Mouse (Mus musculus) neural tube, embryonic 13.5 days (tissue): ENCODE data around the gene Plcxd2. TPM values are rescaled to one million over a fixed set of nuclear protein-coding genes. Genes with fewer than 3 reads are reported as not detected.

Experiments used
- ATAC-seq: fragments of 200-750 bp; cut with Nextera tagmentation; 2 replicates; pipeline ENCODE4 v1.8.0; 2017; ENCODE audit warnings: low read depth, mild to moderate bottlenecking, moderate TSS enrichment, moderate library complexity
- H3K27ac ChIP-seq: fragments of 300-500 bp; sonication (generic); replicated peaks from 2 replicates; pipeline ENCODE4 v1.5.1; 2015; ENCODE audit warnings: moderate library complexity, mild to moderate bottlenecking, inconsistent platforms
- H3K27me3 ChIP-seq: fragments of 300-500 bp; sonication (generic); 2 replicates; pipeline ENCODE4 v1.6.1; 2015; ENCODE audit warnings: mild to moderate bottlenecking, inconsistent platforms
- H3K36me3 ChIP-seq: fragments of 300-500 bp; sonication (generic); 2 replicates; pipeline ENCODE4 v1.6.1; 2015; ENCODE audit warnings: mild to moderate bottlenecking, inconsistent platforms
- H3K4me1 ChIP-seq: fragments of 300-500 bp; sonication (generic); replicated peaks from 2 replicates; pipeline ENCODE4 v1.6.1; 2015; ENCODE audit warnings: inconsistent platforms
- H3K4me2 ChIP-seq: fragments of 300-500 bp; sonication (generic); 2 replicates; pipeline ENCODE4 v1.6.1; 2015; ENCODE audit warnings: inconsistent platforms, mild to moderate bottlenecking, moderate library complexity
- H3K4me3 ChIP-seq: fragments of 300-500 bp; sonication (generic); 2 replicates; pipeline ENCODE4 v1.5.1; 2015; ENCODE audit warnings: mild to moderate bottlenecking, inconsistent platforms
- H3K9ac ChIP-seq: fragments of 300-500 bp; sonication (generic); 2 replicates; pipeline ENCODE4 v1.6.1; 2015; ENCODE audit warnings: moderate library complexity, mild to moderate bottlenecking, inconsistent platforms
- H3K9me3 ChIP-seq: fragments of 300-500 bp; sonication (generic); 2 replicates; pipeline ENCODE4 v1.6.1; 2016; ENCODE audit warnings: inconsistent platforms
- WGBS: fragments of 180-500 bp; shearing (Covaris S2); methylation state at CpG from one replicate; pipeline ENCODE4 v1.1.7; 2015; 5-methylcytosine and 5-hydroxymethylcytosine counted together
- polyA plus RNA-seq: library from polyadenylated mRNA; unstranded; fragments of >200 nt; fragmentation: Nextera tagmentation; extraction: Ambion mirVana; gene quantifications from 2 replicates; pipeline ENCODE4 v1.2.1, GENCODE M21; 2015

Plcxd2 gene
- polyA plus RNA-seq, 1 experiment from 2014 or later = 9.4 TPM

- 44% methylated on average over 2 of the region's 2 CpGs for WGBS
- Histone ChIP-seq H3K9me3 (no peaks in the 10 kb centered on the region), H3K4me1 (peaks cover 21% of the 10 kb centered on the region), H3K27ac (no peak overlapping the region; the same call in 1 of the 2 replicates), H3K4me3 (no peak overlapping the region), H3K4me2 (no peak overlapping the region), H3K27me3 (no peaks in the 10 kb centered on the region), H3K9ac (no peak overlapping the region), H3K36me3 (no peaks in the 10 kb centered on the region)
- no peak for ATAC-seq
Observed at GRCm38 (mm10) chr16:45934721-45935407, 75.2 kb downstream of the Plcxd2 start.

GRCm38 (mm10) chr16:45930308-45930707 lies 79.7 kb downstream of the Plcxd2 start:
- Histone ChIP-seq H3K9me3 (no peaks in the 10 kb centered on the region), H3K27me3 (no peaks in the 10 kb centered on the region)
- ATAC-seq = no peak

GRCm38 (mm10) chr16:45928090-45928489 lies 81.9 kb downstream of the Plcxd2 start:
- Histone ChIP-seq H3K9ac (no peak overlapping the region), H3K4me2 (no peak overlapping the region), H3K27me3 (no peaks in the 10 kb centered on the region), H3K27ac (no peak overlapping the region), H3K4me1 (peaks cover 10% of the 10 kb centered on the region), H3K36me3 (no peaks in the 10 kb centered on the region), H3K4me3 (no peak overlapping the region), H3K9me3 (no peaks in the 10 kb centered on the region)
- no peak for ATAC-seq
- WGBS = 85% methylated on average over 4 of the region's 4 CpGs

More at GRCm38 (mm10) chr16:45930308-45930707, 79.7 kb downstream of the Plcxd2 start:
- WGBS = 89% methylated on average over 3 of the region's 3 CpGs
- Histone ChIP-seq H3K9ac (no peak overlapping the region), H3K4me1 (peaks cover 7% of the 10 kb centered on the region), H3K4me3 (no peak overlapping the region), H3K4me2 (no peak overlapping the region), H3K27ac (no peak overlapping the region), H3K36me3 (no peaks in the 10 kb centered on the region)

GRCm38 (mm10) chr16:45927601-45928000 lies 82.4 kb downstream of the Plcxd2 start:
- WGBS = 70% methylated on average over 3 of the region's 3 CpGs
- no peak overlapping the region for H3K4me2 ChIP-seq
- H3K4me3 ChIP-seq = no peak overlapping the region
- H3K4me1 ChIP-seq = peaks cover 10% of the 10 kb centered on the region
- H3K36me3 ChIP-seq = no peaks in the 10 kb centered on the region
- ATAC-seq = no peak
- H3K27me3 ChIP-seq = no peaks in the 10 kb centered on the region
- no peak overlapping the region for H3K9ac ChIP-seq
- H3K9me3 ChIP-seq = no peaks in the 10 kb centered on the region
- no peak overlapping the region for H3K27ac ChIP-seq

GRCm38 (mm10) chr16:45926875-45927274 lies 83.1 kb downstream of the Plcxd2 start:
- Histone ChIP-seq H3K9ac (no peak overlapping the region), H3K27me3 (peaks cover 3% of the 10 kb centered on the region; the same call in 1 of the 2 replicates), H3K4me2 (no peak overlapping the region), H3K4me3 (no peak overlapping the region), H3K4me1 (peaks cover 10% of the 10 kb centered on the region), H3K36me3 (no peaks in the 10 kb centered on the region), H3K27ac (no peak overlapping the region), H3K9me3 (no peaks in the 10 kb centered on the region)
- ATAC-seq = no peak
- 85% methylated on average over 5 of the region's 5 CpGs for WGBS

GRCm38 (mm10) chr16:45923731-45924424 lies 86.1 kb downstream of the Plcxd2 start:
- H3K4me2 ChIP-seq = no peak overlapping the region
- no peak overlapping the region for H3K9ac ChIP-seq
- ATAC-seq = no peak
- no peaks in the 10 kb centered on the region for H3K9me3 ChIP-seq
- H3K36me3 ChIP-seq = no peaks in the 10 kb centered on the region
- WGBS = 32% methylated on average over 6 of the region's 6 CpGs
- peaks cover 3% of the 10 kb centered on the region; the same call in 1 of the 2 replicates for H3K27me3 ChIP-seq
- H3K27ac ChIP-seq = no peak overlapping the region
- H3K4me1 ChIP-seq = peaks cover 10% of the 10 kb centered on the region
- H3K4me3 ChIP-seq = no peak overlapping the region

GRCm38 (mm10) chr16:45922546-45923229 lies 87.3 kb downstream of the Plcxd2 start:
- Histone ChIP-seq H3K4me3 (no peak overlapping the region), H3K9me3 (no peaks in the 10 kb centered on the region), H3K9ac (no peak overlapping the region), H3K27ac (no peak overlapping the region), H3K36me3 (no peaks in the 10 kb centered on the region), H3K4me2 (no peak overlapping the region), H3K4me1 (peaks cover 10% of the 10 kb centered on the region), H3K27me3 (peaks cover 3% of the 10 kb centered on the region; the same call in 1 of the 2 replicates)
- ATAC-seq = no peak
- 76% methylated on average over 8 of the region's 8 CpGs for WGBS

- Histone ChIP-seq H3K36me3 (no peaks in the 10 kb centered on the region), H3K4me1 (peaks cover 9% of the 10 kb centered on the region), H3K4me2 (no peak overlapping the region), H3K27ac (no peak overlapping the region), H3K27me3 (peaks cover 3% of the 10 kb centered on the region; the same call in 1 of the 2 replicates), H3K9ac (no peak overlapping the region), H3K4me3 (no peak overlapping the region), H3K9me3 (no peaks in the 10 kb centered on the region)
- WGBS = 87% methylated on average over 8 of the region's 8 CpGs
- no peak for ATAC-seq
Observed at GRCm38 (mm10) chr16:45919572-45919971, 90.4 kb downstream of the Plcxd2 start.

Other genes with a start within 250 kb of the Plcxd2 start
- 14.6 and 16.1 TPM in 2 replicates for gene Phldb2, start 56.6 kb downstream of the Plcxd2 start, polyA plus RNA-seq
- 0.11 TPM in 1 of 2 replicates, not detected in the other for gene Cd96, start 110.0 kb upstream of the Plcxd2 start, polyA plus RNA-seq
- 1.3 and 3.0 TPM in 2 replicates for gene Gm4737, start 144.9 kb upstream of the Plcxd2 start, polyA plus RNA-seq